8 mouse cellular contexts compared by ENCODE assay signal in the genomic region with DNA sequence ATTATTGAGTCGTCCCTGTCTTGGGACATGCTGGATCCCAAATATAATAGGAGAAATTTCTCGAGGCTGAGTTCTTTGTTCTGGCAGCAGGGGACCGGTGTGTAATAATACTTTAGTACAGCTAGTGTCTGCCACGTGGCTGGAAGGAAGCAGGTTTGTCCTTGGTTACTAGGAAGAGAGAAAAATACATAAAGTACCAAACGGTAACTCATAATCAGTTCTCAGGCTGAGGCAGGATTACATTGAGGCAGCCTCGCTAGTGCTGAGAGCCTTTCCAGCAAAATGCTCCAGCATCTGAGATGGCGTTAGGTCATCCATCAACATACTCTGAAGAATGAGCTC. TPM values are rescaled to one million over a fixed set of nuclear protein-coding genes. Genes with fewer than 3 reads are reported as not detected.
DNase-seq lines count a peak whose midpoint lies in the region; ATAC-seq and TF ChIP-seq lines count a peak whose summit lies in the region.
"Had no signal": no experiment of that assay in that cellular context is flagged by ENCODE, and none has a peak within 500 bp of the region (broad histone marks: within the 10 kb centered on the region; RNA-seq: fewer than 3 reads in every experiment).

No protein-coding gene starts in this region.

- no peaks in the 10 kb centered on the region for H3K9me3 ChIP-seq in kidney, postnatal 0 days (replicated peaks; ENCODE audit: low read length)
- H3K9me3 ChIP-seq in CH12.LX (replicated peaks; ENCODE audit: low read length): no peaks in the 10 kb centered on the region
- no peaks in the 10 kb centered on the region for H3K9me3 ChIP-seq in limb, embryonic 13.5 days
- H3K9me3 ChIP-seq: liver, embryonic 15.5 days had no signal

- H3K27ac ChIP-seq in kidney, postnatal 0 days: 0 out of 2 replicates have a peak overlapping the region, but pooled peaks have one; percentile 0
- no peak overlapping the region for H3K27ac ChIP-seq in CH12.LX (ENCODE audit: insufficient read depth, low read depth)
- H3K27ac ChIP-seq in limb, embryonic 13.5 days: 0 out of 2 replicates have a peak overlapping the region, but pooled peaks have one; percentile 44
- H3K27ac ChIP-seq: liver, embryonic 15.5 days had no signal

- H3K79me2 ChIP-seq in CH12.LX (replicated peaks; ENCODE audit: control insufficient read depth, extremely low read depth, insufficient read depth, poor library complexity, severe bottlenecking): no peaks in the 10 kb centered on the region

- in situ Hi-C loops in CH12.LX (cut with MboI; ENCODE audit: low pct_ligation_motif_present, low pct_unique_long_range_greater_than_20kb, low sequenced_read_pairs): no loop called here

- no peak for DNase-seq in kidney, postnatal 0 days (ENCODE audit: low spot score)
- no peak for DNase-seq in kidney, postnatal 14 days
- no peak for DNase-seq in CH12.LX (ENCODE audit: extremely low read depth)
- peak; percentile 47 for DNase-seq in brain, embryonic 14.5 days (ENCODE audit: low read depth)
- no peak for DNase-seq in spleen, adult 18-20 months
- no peak for DNase-seq in ovary, adult 18-20 months (ENCODE audit: low spot score)

- H3K27me3 ChIP-seq in kidney, postnatal 0 days (ENCODE audit: insufficient read depth, low read length): no peaks in the 10 kb centered on the region
- no peaks in the 10 kb centered on the region for H3K27me3 ChIP-seq in CH12.LX (replicated peaks)
- H3K27me3 ChIP-seq in limb, embryonic 13.5 days: no peaks in the 10 kb centered on the region
- H3K27me3 ChIP-seq: liver, embryonic 15.5 days had no signal

- H3K4me3 ChIP-seq in kidney, postnatal 0 days (replicated peaks; ENCODE audit: low read depth, low read length): no peak overlapping the region
- H3K4me3 ChIP-seq in CH12.LX (replicated peaks in 1 of 3; ENCODE audit: low read depth in 2 of 3, low read length in 2 of 3, poor library complexity in 1 of 3): no peak overlapping the region
- no peak overlapping the region for H3K4me3 ChIP-seq in limb, embryonic 13.5 days
- H3K4me3 ChIP-seq: liver, embryonic 15.5 days had no signal

- no peak for TF ChIP-seq EP300 in CH12.LX (IDR thresholded peaks at IDR 0.05; ENCODE audit: low read length)

- TF ChIP-seq POLR2A in CH12.LX (IDR thresholded peaks at IDR 0.05; ENCODE audit: low read depth, low read length): peak; percentile 27; the same call in 1 of the 2 replicates
- no peak for TF ChIP-seq POLR2A in brain, embryonic 14.5 days (IDR thresholded peaks at IDR 0.05; ENCODE audit: borderline replicate concordance, extremely low read depth, insufficient read depth, insufficient read length, poor library complexity, severe bottlenecking)

- no peak overlapping the region for H3K4me2 ChIP-seq in kidney, postnatal 0 days (ENCODE audit: low read length)
- no peak overlapping the region for H3K4me2 ChIP-seq in CH12.LX (ENCODE audit: insufficient read depth, low read depth, poor library complexity, severe bottlenecking)
- no peak overlapping the region for H3K4me2 ChIP-seq in limb, embryonic 13.5 days (replicated peaks)
- H3K4me2 ChIP-seq: liver, embryonic 15.5 days had no signal

- dilution Hi-C loops in CH12.LX (cut with MboI; ENCODE audit: extremely low pct_ligation_motif_present, extremely low pct_unique_long_range_greater_than_20kb, low sequenced_read_pairs): no loop called here

- peaks cover 17% of the 10 kb centered on the region for H3K36me3 ChIP-seq in kidney, postnatal 0 days (ENCODE audit: insufficient read depth, low read length)
- peaks cover 39 to 71% of the 10 kb centered on the region in 2 experiments for H3K36me3 ChIP-seq in CH12.LX (replicated peaks in 1 of 2; ENCODE audit: control insufficient read depth in 1 of 2, insufficient read depth in 1 of 2, low read length in 1 of 2)
- H3K36me3 ChIP-seq in limb, embryonic 13.5 days: peaks cover 57% of the 10 kb centered on the region

- TF ChIP-seq CTCF in kidney, postnatal 0 days (IDR thresholded peaks at IDR 0.05; ENCODE audit: low read depth): no peak
- TF ChIP-seq CTCF in CH12.LX (conservative IDR thresholded peaks at IDR 0.05 in 1 of 2, IDR thresholded peaks at IDR 0.05 in 1 of 2; ENCODE audit: low read depth in 2 of 2, low read length in 2 of 2): no peak
- no peak for TF ChIP-seq CTCF in brain, embryonic 14.5 days (IDR thresholded peaks at IDR 0.05; ENCODE audit: borderline replicate concordance, extremely low read depth, insufficient read depth, insufficient read length)

- no peak for ATAC-seq in kidney, postnatal 0 days (replicated peaks; ENCODE audit: low FRiP score, low read depth)
- ATAC-seq in limb, embryonic 13.5 days (ENCODE audit: low FRiP score, low read depth): no peak

- H3K9ac ChIP-seq in kidney, postnatal 0 days (ENCODE audit: low read depth, low read length): no peak overlapping the region
- H3K9ac ChIP-seq in CH12.LX (ENCODE audit: insufficient read depth, low read depth): no peak overlapping the region
- H3K9ac ChIP-seq in limb, embryonic 13.5 days: no peak overlapping the region
- H3K9ac ChIP-seq: liver, embryonic 15.5 days had no signal

- no peak for TF ChIP-seq RAD21 in CH12.LX (IDR thresholded peaks at IDR 0.05; ENCODE audit: low read depth, low read length)

- no peaks in the 10 kb centered on the region for H3K4me1 ChIP-seq in kidney, postnatal 0 days (replicated peaks; ENCODE audit: insufficient read depth, low read length)
- no peaks in the 10 kb centered on the region for H3K4me1 ChIP-seq in CH12.LX (ENCODE audit: control insufficient read depth in 1 of 2, insufficient read depth in 2 of 2)
- no peaks in the 10 kb centered on the region for H3K4me1 ChIP-seq in limb, embryonic 13.5 days
- H3K4me1 ChIP-seq: liver, embryonic 15.5 days had no signal

- 71% methylated on average over 7 of the region's 7 CpGs for WGBS in kidney, postnatal 0 days
- 70% methylated on average over 7 of the region's 7 CpGs for whole genome bisulfite sequencing in limb, embryonic 13.5 days

TF ChIP-seq in CH12.LX, 34 proteins besides CTCF, POLR2A, EP300 and RAD21:
- TF ChIP-seq ETS1 (conservative IDR thresholded peaks at IDR 0.05; ENCODE audit: low read depth, low read length): no peak
- TF ChIP-seq ZNF384 (IDR thresholded peaks at IDR 0.05; ENCODE audit: low read depth, low read length): no peak
- no peak for TF ChIP-seq ELF1 (IDR thresholded peaks at IDR 0.05; ENCODE audit: low read depth, low read length)
- TF ChIP-seq POLR2AphosphoS2 (IDR thresholded peaks at IDR 0.05; ENCODE audit: low read depth, low read length): no peak
- TF ChIP-seq UBTF (IDR thresholded peaks at IDR 0.05; ENCODE audit: low read depth, low read length): no peak
- TF ChIP-seq USF2 (conservative IDR thresholded peaks at IDR 0.05; ENCODE audit: low read depth, low read length): no peak
- no peak for TF ChIP-seq KAT2A (IDR thresholded peaks at IDR 0.05; ENCODE audit: insufficient replicate concordance, low read length)
- TF ChIP-seq USF1 (IDR thresholded peaks at IDR 0.05; ENCODE audit: low read depth, low read length): no peak
- no peak for TF ChIP-seq IRF4 (IDR thresholded peaks at IDR 0.05; ENCODE audit: low read depth, low read length)
- no peak for TF ChIP-seq TCF12 (IDR thresholded peaks at IDR 0.05; ENCODE audit: low read depth, low read length)
- TF ChIP-seq SMC3 (IDR thresholded peaks at IDR 0.05; ENCODE audit: low read depth, low read length): no peak
- no peak for TF ChIP-seq BHLHE40 (IDR thresholded peaks at IDR 0.05; ENCODE audit: low read depth, low read length)
- no peak for TF ChIP-seq TBP (conservative IDR thresholded peaks at IDR 0.05; ENCODE audit: low read depth, low read length)
- TF ChIP-seq RCOR1 (conservative IDR thresholded peaks at IDR 0.05; ENCODE audit: low read depth, low read length): no peak
- no peak for TF ChIP-seq MAFK (IDR thresholded peaks at IDR 0.05; ENCODE audit: insufficient replicate concordance, low read length)

RNA-seq across cellular contexts. Expression of gene Cdk1, which starts 17.6 kb away (rescaled TPM):
- 230 and 245 TPM in 2 replicates for polyA plus RNA-seq in kidney, postnatal 0 days (2015; fragmentation: Nextera tagmentation; extraction: Ambion mirVana)
- total RNA-seq in CH12.LX (2012; rRNA removed) (244 and 294 TPM in 2 replicates), CH12.LX (2014; rRNA removed) (768 and 838 TPM in 2 replicates)
- 203 and 221 TPM in 2 replicates for polyA plus RNA-seq in CH12.LX (2012; ENCODE audit: insufficient read length, low read depth)
- polyA plus RNA-seq in brain, embryonic 14.5 days (2012; rRNA removed): 94.3 and 204 TPM in 2 replicates
- 396 and 444 TPM in 2 replicates for polyA plus RNA-seq in limb, embryonic 13.5 days (2015; fragmentation: Nextera tagmentation; extraction: Ambion mirVana)
